Mouse (Mus musculus) cerebellum, adult 2 months (tissue): ENCODE data around the gene Dydc1. TPM values are rescaled to one million over a fixed set of nuclear protein-coding genes. Genes with fewer than 3 reads are reported as not detected.

Experiments used
- DNase-seq, 2 experiments: peaks; one replicate each; pipeline ENCODE4 v3.0.0; 2021
- H3K27ac ChIP-seq: fragments of 200-500 bp; 2 replicates; pipeline ENCODE4 v1.5.1; 2012; ENCODE audit warnings: low read length, control low read depth, inconsistent platforms; ENCODE audit not compliant: insufficient read depth
- H3K27me3 ChIP-seq: fragments of 200-500 bp; 2 replicates; pipeline ENCODE4 v1.6.1; 2012; ENCODE audit warnings: inconsistent platforms, mild to moderate bottlenecking, low read length, moderate library complexity; ENCODE audit not compliant: control insufficient read depth, insufficient read depth
- H3K4me1 ChIP-seq: fragments of 200-500 bp; 2 replicates; pipeline ENCODE4 v1.6.1; 2011; ENCODE audit warnings: low read length; ENCODE audit not compliant: control insufficient read depth, insufficient read depth
- H3K4me3 ChIP-seq: fragments of 200-500 bp; replicated peaks from 2 replicates; pipeline ENCODE3; 2011; ENCODE audit warnings: mild to moderate bottlenecking, low read depth, low read length, control low read depth; ENCODE audit not compliant: insufficient read depth
- CTCF ChIP-seq: fragments of 200-500 bp; IDR thresholded peaks from 2 replicates; pipeline ENCODE4 v1.5.1; 2011; ENCODE audit warnings: low read depth, mild to moderate bottlenecking, control low read depth, low read length, moderate library complexity, borderline replicate concordance; ENCODE audit not compliant: insufficient read depth
- WGBS: fragments of 180-500 bp; shearing (Covaris S2); methylation state at CpG from one replicate; pipeline ENCODE4 v1.1.7; 2018; 5-methylcytosine and 5-hydroxymethylcytosine counted together
- polyA plus RNA-seq: library from polyadenylated mRNA; depleted of rRNA; stranded (reverse); fragments of >200 nt; gene quantifications from 2 replicates; pipeline ENCODE4 v1.2.3, GENCODE M21; 2012; rRNA removed

Gene Dydc1
- polyA plus RNA-seq, 1 experiment, result not detected

DNA sequence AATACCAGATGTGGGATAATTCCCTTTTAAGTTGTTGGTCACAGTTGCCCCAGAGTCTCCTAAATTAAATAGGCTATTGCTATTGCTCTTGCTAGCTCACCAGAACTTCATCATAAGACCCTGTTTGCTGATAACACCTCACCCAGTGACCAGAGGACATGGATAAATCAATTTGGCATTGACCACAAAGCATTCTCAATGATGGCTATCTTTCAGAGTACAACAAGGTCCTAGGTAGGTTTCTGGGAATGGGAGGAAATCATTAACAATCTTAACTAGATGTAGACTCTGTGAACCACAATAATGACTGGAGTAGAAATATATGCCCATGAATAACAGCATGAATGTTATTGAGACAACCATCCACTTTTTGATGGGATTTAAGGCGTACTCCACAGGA lies 68.0 kb downstream of the Dydc1 start:
- H3K4me1 ChIP-seq, result no peaks in the 10 kb centered on the region
- no peak overlapping the region for H3K4me3 ChIP-seq
- TF ChIP-seq CTCF, result no peak
- H3K27me3 ChIP-seq, result no peaks in the 10 kb centered on the region
- 80% methylated on average over 1 of the region's 1 CpGs for WGBS
- no peak overlapping the region for H3K27ac ChIP-seq
- no peak for DNase-seq

Other genes starting within 250 kb of the Dydc1 start
- gene Sh2d4b, start 179.6 kb upstream of the Dydc1 start, polyA plus RNA-seq, result 0.62 and 0.90 TPM in 2 replicates
- 39.1 and 39.6 TPM in 2 replicates for gene Tspan14, start 106.1 kb upstream of the Dydc1 start, polyA plus RNA-seq
- gene Fam213a, start 59.1 kb upstream of the Dydc1 start, polyA plus RNA-seq, result 146 and 150 TPM in 2 replicates
- 1.9 and 2.0 TPM in 2 replicates for gene Dydc2, start 3.7 kb upstream of the Dydc1 start, polyA plus RNA-seq
- gene Mat1a, start 32.1 kb downstream of the Dydc1 start, polyA plus RNA-seq, result not detected in 2 replicates
- gene Sftpa1, start 58.9 kb downstream of the Dydc1 start, polyA plus RNA-seq, result not detected in 2 replicates
- gene Mbl1, start 78.5 kb downstream of the Dydc1 start, polyA plus RNA-seq, result not detected in 2 replicates
- gene Sftpd, start 112.2 kb downstream of the Dydc1 start, polyA plus RNA-seq, result not detected in 2 replicates
- not detected in 2 replicates for gene Gm2832, start 205.9 kb downstream of the Dydc1 start, polyA plus RNA-seq